Mouse (Mus musculus): Measurements from ENCODE around the gene Catsperd.

- TF ChIP-seq GATA1 (IDR thresholded peaks at IDR 0.05; ENCODE audit: borderline replicate concordance, low read length) (no peak), CTCF (IDR thresholded peaks at IDR 0.05; ENCODE audit: low read depth, low read length) (no peak), TAL1 (conservative IDR thresholded peaks at IDR 0.05; ENCODE audit: low read depth, low read length) (no peak), POLR2AphosphoS5 (IDR thresholded peaks at IDR 0.05; ENCODE audit: insufficient replicate concordance, low read depth, low read length) (no peak)
Observed at GRCm38 (mm10) chr17:56663659-56664058, 35.7 kb downstream of the Catsperd start.

All from G1E (cell line).